Mouse (Mus musculus) lung, embryonic 14.5 days (tissue): Measurements from ENCODE around the gene Dscam. TPM values are rescaled to one million over a fixed set of nuclear protein-coding genes. Genes with fewer than 3 reads are reported as not detected.
A peak's percentile ranks its signal among the peaks of the same experiment; 100 is the strongest.

Experiments
- ATAC-seq: fragments of 200-750 bp; cut with Nextera tagmentation; 2 replicates; pipeline ENCODE4 v1.8.0; 2017; ENCODE audit warnings: mild to moderate bottlenecking, moderate TSS enrichment, moderate library complexity; ENCODE audit not compliant: insufficient read depth
- DNase-seq: peaks from one replicate; pipeline ENCODE4 v3.0.0-alpha.2; 2015
- H3K27ac ChIP-seq: fragments of 300-500 bp; sonication (generic); 2 replicates; pipeline ENCODE4 v1.5.1; 2014; ENCODE audit warnings: low read depth, mild to moderate bottlenecking, moderate library complexity
- H3K27me3 ChIP-seq: fragments of 300-500 bp; sonication (generic); 2 replicates; pipeline ENCODE4 v1.6.1; 2014; ENCODE audit warnings: low read length, control low read depth; ENCODE audit not compliant: insufficient read depth
- H3K36me3 ChIP-seq: fragments of 300-500 bp; sonication (generic); 2 replicates; pipeline ENCODE4 v1.6.1; 2014; ENCODE audit warnings: control low read depth; ENCODE audit not compliant: insufficient read depth
- H3K4me1 ChIP-seq: fragments of 300-500 bp; sonication (generic); 2 replicates; pipeline ENCODE4 v1.6.1; 2014; ENCODE audit warnings: antibody characterized with exemption, control low read depth; ENCODE audit not compliant: insufficient read depth
- H3K4me2 ChIP-seq: fragments of 300-500 bp; sonication (generic); 2 replicates; pipeline ENCODE4 v1.6.1; 2014; ENCODE audit warnings: mild to moderate bottlenecking
- H3K4me3 ChIP-seq: fragments of 300-500 bp; sonication (generic); 2 replicates; pipeline ENCODE4 v1.5.1; 2014; ENCODE audit warnings: low read depth, low read length
- H3K9ac ChIP-seq: fragments of 300-500 bp; sonication (generic); 2 replicates; pipeline ENCODE4 v1.6.1; 2014
- H3K9me3 ChIP-seq: fragments of 300-500 bp; sonication (generic); 2 replicates; pipeline ENCODE4 v1.6.1; 2016; ENCODE audit warnings: low read depth, low read length, control low read depth
- CTCF ChIP-seq: IDR thresholded peaks from 2 replicates; pipeline ENCODE4 v1.5.1; 2016; ENCODE audit warnings: antibody characterized with exemption, low read depth
- WGBS: fragments of 180-500 bp; shearing (Covaris S2); extraction: QIAGEN DNeasy Blood & Tissue Kit; methylation state at CpG from one replicate; pipeline ENCODE4 v1.1.7; 2014; 5-methylcytosine and 5-hydroxymethylcytosine counted together
- polyA plus RNA-seq: library from polyadenylated mRNA; unstranded; fragments of >200 nt; fragmentation: Nextera tagmentation; extraction: Ambion mirVana; gene quantifications from 2 replicates; pipeline ENCODE4 v1.2.1, GENCODE M21; 2014

Dscam gene
- polyA plus RNA-seq, 1 experiment from 2014 or later = not detected

- Histone ChIP-seq H3K27me3 (no peaks in the 10 kb centered on the region), H3K27ac (no peak overlapping the region), H3K4me1 (no peaks in the 10 kb centered on the region), H3K36me3 (no peaks in the 10 kb centered on the region), H3K9me3 (no peaks in the 10 kb centered on the region), H3K4me3 (no peak overlapping the region), H3K9ac (no peak overlapping the region), H3K4me2 (no peak overlapping the region)
- 56% methylated on average over 2 of the region's 2 CpGs for WGBS
- DNase-seq = no peak
- TF ChIP-seq CTCF = no peak
- no peak for ATAC-seq
Measured at GRCm38 (mm10) chr16:96904761-96905160, 265.8 kb downstream of the Dscam start.

- DNase-seq = no peak
- no peak for TF ChIP-seq CTCF
- H3K4me1 ChIP-seq = no peaks in the 10 kb centered on the region
- no peak overlapping the region for H3K4me3 ChIP-seq
- no peak for ATAC-seq
- no peak overlapping the region for H3K4me2 ChIP-seq
- WGBS = 17% methylated on average over 2 of the region's 2 CpGs
- H3K36me3 ChIP-seq = no peaks in the 10 kb centered on the region
- H3K9me3 ChIP-seq = no peaks in the 10 kb centered on the region
- H3K27ac ChIP-seq = no peak overlapping the region
- H3K9ac ChIP-seq = no peak overlapping the region
- H3K27me3 ChIP-seq = no peaks in the 10 kb centered on the region
Measured at GRCm38 (mm10) chr16:96904359-96904758, 266.2 kb downstream of the Dscam start.

GRCm38 (mm10) chr16:96902596-96902995 lies 268.0 kb downstream of the Dscam start:
- Histone ChIP-seq H3K4me2 (no peak overlapping the region), H3K4me3 (no peak overlapping the region), H3K4me1 (no peaks in the 10 kb centered on the region), H3K9me3 (no peaks in the 10 kb centered on the region), H3K9ac (no peak overlapping the region), H3K27me3 (no peaks in the 10 kb centered on the region), H3K36me3 (no peaks in the 10 kb centered on the region), H3K27ac (no peak overlapping the region)
- ATAC-seq (no peak), DNase-seq (no peak)
- no peak for TF ChIP-seq CTCF

- Histone ChIP-seq H3K9ac (no peak overlapping the region), H3K4me3 (no peak overlapping the region), H3K27me3 (no peaks in the 10 kb centered on the region), H3K4me1 (no peaks in the 10 kb centered on the region), H3K36me3 (no peaks in the 10 kb centered on the region), H3K27ac (no peak overlapping the region), H3K4me2 (no peak overlapping the region), H3K9me3 (no peaks in the 10 kb centered on the region)
- no peak for TF ChIP-seq CTCF
- DNase-seq (no peak), ATAC-seq (no peak)
- 53% methylated on average over 3 of the region's 3 CpGs for WGBS
Measured at GRCm38 (mm10) chr16:96901234-96902014, 269.1 kb downstream of the Dscam start.

- Histone ChIP-seq H3K4me1 (no peaks in the 10 kb centered on the region), H3K9me3 (no peaks in the 10 kb centered on the region), H3K27ac (no peak overlapping the region), H3K4me3 (no peak overlapping the region), H3K4me2 (no peak overlapping the region), H3K27me3 (no peaks in the 10 kb centered on the region), H3K9ac (no peak overlapping the region), H3K36me3 (no peaks in the 10 kb centered on the region)
- ATAC-seq = no peak
- no peak for DNase-seq
- TF ChIP-seq CTCF = no peak
Measured at GRCm38 (mm10) chr16:96899329-96899728, 271.2 kb downstream of the Dscam start.

GRCm38 (mm10) chr16:96896510-96897133 lies 273.9 kb downstream of the Dscam start:
- no peaks in the 10 kb centered on the region for H3K36me3 ChIP-seq
- H3K27me3 ChIP-seq = no peaks in the 10 kb centered on the region
- peak; percentile 68 for TF ChIP-seq CTCF
- DNase-seq (peak; percentile 79), ATAC-seq (no peak)
- no peak overlapping the region for H3K4me2 ChIP-seq
- WGBS = 63% methylated on average over 10 of the region's 10 CpGs
- no peak overlapping the region for H3K27ac ChIP-seq
- no peaks in the 10 kb centered on the region for H3K9me3 ChIP-seq
- no peak overlapping the region for H3K9ac ChIP-seq
- H3K4me3 ChIP-seq = no peak overlapping the region
- no peaks in the 10 kb centered on the region for H3K4me1 ChIP-seq

- no peaks in the 10 kb centered on the region for H3K4me1 ChIP-seq
- H3K36me3 ChIP-seq = no peaks in the 10 kb centered on the region
- no peak for TF ChIP-seq CTCF
- H3K4me3 ChIP-seq = no peak overlapping the region
- WGBS = 60% methylated on average over 1 of the region's 1 CpGs
- no peak overlapping the region for H3K9ac ChIP-seq
- no peaks in the 10 kb centered on the region for H3K27me3 ChIP-seq
- no peaks in the 10 kb centered on the region for H3K9me3 ChIP-seq
- peak; percentile 60 for DNase-seq
- no peak overlapping the region for H3K27ac ChIP-seq
- no peak overlapping the region for H3K4me2 ChIP-seq
- ATAC-seq = no peak
Measured at GRCm38 (mm10) chr16:96888036-96888435, 282.5 kb downstream of the Dscam start.
